Mouse (Mus musculus) forebrain, embryonic 11.5 days (tissue): Measurements from ENCODE around the gene Plcb3. TPM values are rescaled to one million over a fixed set of nuclear protein-coding genes. Genes with fewer than 3 reads are reported as not detected.

Experiments used
- ATAC-seq: fragments of 200-750 bp; cut with Nextera tagmentation; replicated peaks from 2 replicates; pipeline ENCODE4 v1.8.0; 2017; ENCODE audit warnings: moderate TSS enrichment; ENCODE audit not compliant: low FRiP score
- DNase-seq: peaks from one replicate; pipeline ENCODE4 v3.0.0-alpha.2; 2017; ENCODE audit warnings: low spot score
- H3K27ac ChIP-seq: fragments of 300-500 bp; sonication (generic); 2 replicates; pipeline ENCODE4 v1.5.1; 2014; ENCODE audit warnings: low read depth, low read length
- H3K27me3 ChIP-seq: fragments of 300-500 bp; sonication (generic); 2 replicates; pipeline ENCODE4 v1.6.1; 2014; ENCODE audit warnings: mild to moderate bottlenecking, low read length, mixed read lengths; ENCODE audit not compliant: control insufficient read depth, insufficient read depth
- H3K36me3 ChIP-seq: fragments of 300-500 bp; sonication (generic); 2 replicates; pipeline ENCODE4 v1.6.1; 2014; ENCODE audit warnings: mild to moderate bottlenecking, low read length, moderate library complexity, mixed read lengths; ENCODE audit not compliant: control insufficient read depth, insufficient read depth
- H3K4me1 ChIP-seq: fragments of 300-500 bp; sonication (generic); replicated peaks from 2 replicates; pipeline ENCODE4 v1.6.1; 2014; ENCODE audit warnings: low read length, mixed read lengths; ENCODE audit not compliant: control insufficient read depth, insufficient read depth
- H3K4me2 ChIP-seq: fragments of 300-500 bp; sonication (generic); 2 replicates; pipeline ENCODE4 v1.6.1; 2014; ENCODE audit warnings: low read depth, mild to moderate bottlenecking, low read length, moderate library complexity, mixed read lengths; ENCODE audit not compliant: severe bottlenecking
- H3K4me3 ChIP-seq: fragments of 300-500 bp; sonication (generic); 2 replicates; pipeline ENCODE4 v1.5.1; 2014; ENCODE audit warnings: low read depth, low read length
- H3K9ac ChIP-seq: fragments of 300-500 bp; sonication (generic); 2 replicates; pipeline ENCODE4 v1.6.1; 2014; ENCODE audit warnings: low read length
- H3K9me3 ChIP-seq: fragments of 300-500 bp; sonication (generic); 2 replicates; pipeline ENCODE4 v1.6.1; 2016; ENCODE audit warnings: low read length, mixed read lengths; ENCODE audit not compliant: control insufficient read depth
- WGBS: fragments of 180-500 bp; shearing (Covaris S2); extraction: QIAGEN DNeasy Blood & Tissue Kit; methylation state at CpG from one replicate; pipeline ENCODE4 v1.1.7; 2014; 5-methylcytosine and 5-hydroxymethylcytosine counted together
- polyA plus RNA-seq: library from polyadenylated mRNA; unstranded; fragments of >200 nt; fragmentation: Nextera tagmentation; extraction: Ambion mirVana; gene quantifications from 2 replicates; pipeline ENCODE4 v1.2.1, GENCODE M21; 2014

The Plcb3 gene
- polyA plus RNA-seq, 1 experiment from 2014 or later = 21.2 TPM

GRCm38 (mm10) chr19:6950613-6951153 lies 25.6 kb downstream of the Plcb3 start:
- no peaks in the 10 kb centered on the region for H3K9me3 ChIP-seq
- DNase-seq (peak; percentile 79), ATAC-seq (peak; percentile 72)
- H3K27me3 ChIP-seq = no peaks in the 10 kb centered on the region
- H3K4me3 ChIP-seq = peak overlapping the region; percentile 60
- H3K27ac ChIP-seq = peak overlapping the region; percentile 97
- WGBS = under 1% methylated on average over 28 of the region's 28 CpGs
- peak overlapping the region; percentile 85 for H3K9ac ChIP-seq
- peaks cover 8% of the 10 kb centered on the region; the same call in 1 of the 2 replicates for H3K4me1 ChIP-seq
- H3K36me3 ChIP-seq = no peaks in the 10 kb centered on the region; the same call in 1 of the 2 replicates
- peak overlapping the region; percentile 96 for H3K4me2 ChIP-seq

- Histone ChIP-seq H3K4me3 (peak overlapping the region; percentile 60), H3K9me3 (no peaks in the 10 kb centered on the region), H3K27me3 (no peaks in the 10 kb centered on the region), H3K36me3 (no peaks in the 10 kb centered on the region; the same call in 1 of the 2 replicates), H3K9ac (peak overlapping the region; percentile 85), H3K4me2 (peak overlapping the region; percentile 96), H3K4me1 (peaks cover 8% of the 10 kb centered on the region; the same call in 1 of the 2 replicates), H3K27ac (peak overlapping the region; percentile 97)
- 65% methylated on average over 5 of the region's 5 CpGs for WGBS
- ATAC-seq (no peak), DNase-seq (no peak)
These were observed 26.3 kb downstream of the Plcb3 start for GRCm38 (mm10) chr19:6949951-6950350.

GRCm38 (mm10) chr19:6949532-6949931 lies 26.7 kb downstream of the Plcb3 start:
- WGBS = 87% methylated on average over 5 of the region's 5 CpGs

GRCm38 (mm10) chr19:6948186-6948585 lies 28.1 kb downstream of the Plcb3 start:
- ATAC-seq (no peak), DNase-seq (no peak)
- Histone ChIP-seq H3K4me1 (peaks cover 8% of the 10 kb centered on the region; the same call in 1 of the 2 replicates), H3K9me3 (no peaks in the 10 kb centered on the region), H3K27ac (no peak overlapping the region), H3K27me3 (no peaks in the 10 kb centered on the region), H3K9ac (no peak overlapping the region), H3K4me3 (no peak overlapping the region), H3K4me2 (no peak overlapping the region), H3K36me3 (no peaks in the 10 kb centered on the region)
- 89% methylated on average over 4 of the region's 4 CpGs for WGBS

More at GRCm38 (mm10) chr19:6949532-6949931, 26.7 kb downstream of the Plcb3 start:
- H3K9me3 ChIP-seq = no peaks in the 10 kb centered on the region
- H3K4me3 ChIP-seq = no peak overlapping the region
- H3K27ac ChIP-seq = no peak overlapping the region
- ATAC-seq = no peak
- no peak overlapping the region for H3K4me2 ChIP-seq
- H3K27me3 ChIP-seq = no peaks in the 10 kb centered on the region
- H3K9ac ChIP-seq = no peak overlapping the region; the same call in 1 of the 2 replicates
- DNase-seq = no peak
- peaks cover 8% of the 10 kb centered on the region; the same call in 1 of the 2 replicates for H3K4me1 ChIP-seq
- no peaks in the 10 kb centered on the region for H3K36me3 ChIP-seq

- DNase-seq (no peak), ATAC-seq (no peak)
- H3K4me2 ChIP-seq = no peak overlapping the region
- H3K27ac ChIP-seq = no peak overlapping the region
- peaks cover 11% of the 10 kb centered on the region for H3K4me1 ChIP-seq
- no peaks in the 10 kb centered on the region for H3K9me3 ChIP-seq
- H3K27me3 ChIP-seq = no peaks in the 10 kb centered on the region
- H3K9ac ChIP-seq = no peak overlapping the region
- no peak overlapping the region for H3K4me3 ChIP-seq
- 55% methylated on average over 4 of the region's 4 CpGs for WGBS
- no peaks in the 10 kb centered on the region for H3K36me3 ChIP-seq
These were observed 28.5 kb downstream of the Plcb3 start for GRCm38 (mm10) chr19:6947742-6948141.

GRCm38 (mm10) chr19:6943709-6944108 lies 32.6 kb downstream of the Plcb3 start:
- Histone ChIP-seq H3K27me3 (no peaks in the 10 kb centered on the region), H3K4me1 (peaks cover 15% of the 10 kb centered on the region), H3K36me3 (no peaks in the 10 kb centered on the region), H3K4me2 (no peak overlapping the region), H3K27ac (no peak overlapping the region), H3K4me3 (no peak overlapping the region), H3K9ac (no peak overlapping the region), H3K9me3 (no peaks in the 10 kb centered on the region)
- ATAC-seq (no peak), DNase-seq (no peak)
- 85% methylated on average over 6 of the region's 6 CpGs for WGBS

- Histone ChIP-seq H3K36me3 (no peaks in the 10 kb centered on the region), H3K4me1 (peaks cover 15% of the 10 kb centered on the region), H3K27ac (peak overlapping the region; percentile 91), H3K9me3 (no peaks in the 10 kb centered on the region), H3K27me3 (no peaks in the 10 kb centered on the region), H3K9ac (peak overlapping the region; percentile 91), H3K4me3 (peak overlapping the region; percentile 65), H3K4me2 (peak overlapping the region; percentile 97)
- WGBS = 25% methylated on average over 5 of the region's 5 CpGs
- no peak for DNase-seq
- no peak for ATAC-seq
These were observed 33.5 kb downstream of the Plcb3 start for GRCm38 (mm10) chr19:6942764-6943163.

- peak; percentile 86 for ATAC-seq
- WGBS = under 1% methylated on average over 27 of the region's 27 CpGs
These were observed 34.0 kb downstream of the Plcb3 start, which contains the start of gene Gpr137 for GRCm38 (mm10) chr19:6942249-6942691. Gpr137 (minus strand) TSS chr19:6942480.

More at GRCm38 (mm10) chr19:6942249-6942691, 34.0 kb downstream of the Plcb3 start, which contains the start of gene Gpr137:
- peak; percentile 93 for DNase-seq
- Histone ChIP-seq H3K4me2 (peak within 1 kb of the TSS; percentile 97), H3K27me3 (no peaks in the 10 kb centered on the region), H3K36me3 (no peaks in the 10 kb centered on the region), H3K4me3 (peak within 1 kb of the TSS; percentile 65), H3K27ac (peak within 1 kb of the TSS; percentile 91), H3K9ac (peak within 1 kb of the TSS; percentile 91), H3K4me1 (peaks cover 15% of the 10 kb centered on the region), H3K9me3 (no peaks in the 10 kb centered on the region)
